Mouse (Mus musculus) liver, embryonic 16.5 days (tissue): ENCODE measurements around the gene Ipmk. TPM values are rescaled to one million over a fixed set of nuclear protein-coding genes. Genes with fewer than 3 reads are reported as not detected.

ENCODE experiments used
- ATAC-seq: fragments of 200-750 bp; cut with Nextera tagmentation; 2 replicates; pipeline ENCODE4 v1.8.0; 2017; ENCODE audit warnings: low read depth, mild to moderate bottlenecking, moderate number of reproducible peaks, moderate library complexity
- H3K27ac ChIP-seq: fragments of 300-500 bp; sonication (generic); 2 replicates; pipeline ENCODE4 v1.5.1; 2014; ENCODE audit warnings: mild to moderate bottlenecking, low read length
- H3K27me3 ChIP-seq: fragments of 300-500 bp; sonication (generic); 2 replicates; pipeline ENCODE4 v1.6.1; 2014; ENCODE audit warnings: low read depth, low read length, mixed read lengths; ENCODE audit not compliant: control insufficient read depth, insufficient read depth
- H3K36me3 ChIP-seq: fragments of 300-500 bp; sonication (generic); 2 replicates; pipeline ENCODE4 v1.6.1; 2014; ENCODE audit warnings: mild to moderate bottlenecking; ENCODE audit not compliant: control insufficient read depth, insufficient read depth
- H3K4me1 ChIP-seq: fragments of 300-500 bp; sonication (generic); 2 replicates; pipeline ENCODE4 v1.6.1; 2014; ENCODE audit warnings: low read depth, low read length, mixed read lengths; ENCODE audit not compliant: control insufficient read depth
- H3K4me2 ChIP-seq: fragments of 300-500 bp; sonication (generic); 2 replicates; pipeline ENCODE4 v1.6.1; 2014; ENCODE audit warnings: low read depth, low read length, mixed read lengths
- H3K4me3 ChIP-seq: fragments of 300-500 bp; sonication (generic); 2 replicates; pipeline ENCODE4 v1.5.1; 2014; ENCODE audit warnings: low read depth, mild to moderate bottlenecking, low read length
- H3K9ac ChIP-seq: fragments of 300-500 bp; sonication (generic); 2 replicates; pipeline ENCODE4 v1.6.1; 2014; ENCODE audit warnings: low read depth, low read length
- H3K9me3 ChIP-seq: fragments of 300-500 bp; sonication (generic); replicated peaks from 2 replicates; pipeline ENCODE4 v1.6.1; 2016; ENCODE audit warnings: low read length; ENCODE audit not compliant: control insufficient read depth
- WGBS: fragments of 180-500 bp; shearing (Covaris S2); extraction: QIAGEN DNeasy Blood & Tissue Kit; methylation state at CpG from one replicate; pipeline ENCODE4 v1.1.7; 2014; ENCODE audit not compliant: insufficient replicate concordance; 5-methylcytosine and 5-hydroxymethylcytosine counted together
- polyA plus RNA-seq: library from polyadenylated mRNA; unstranded; fragments of >200 nt; fragmentation: Nextera tagmentation; extraction: Ambion mirVana; gene quantifications from 2 replicates; pipeline ENCODE4 v1.2.1, GENCODE M21; 2015

The Ipmk gene
- polyA plus RNA-seq, 1 experiment from 2014 or later: 9.3 TPM

DNA sequence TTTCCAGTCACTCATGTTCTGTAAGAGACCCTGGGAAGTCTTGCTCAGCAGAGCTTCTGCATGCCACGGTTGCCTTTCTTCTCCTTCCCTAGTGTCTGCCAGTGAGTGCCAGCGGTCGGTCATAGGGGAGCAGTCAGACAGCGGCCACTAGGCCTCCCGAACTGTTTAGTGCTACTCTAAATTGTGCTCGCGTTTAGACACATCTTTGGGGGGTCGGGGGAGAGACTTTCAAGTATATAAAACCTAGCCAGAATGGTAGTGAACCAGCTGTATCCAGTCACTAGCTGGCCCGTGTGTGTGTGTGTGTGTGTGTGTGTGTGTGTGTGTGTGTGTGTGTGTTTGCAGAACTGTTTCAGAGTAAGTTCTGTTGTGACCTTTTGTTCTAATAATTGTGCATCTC, 6.3 kb downstream of the Ipmk start:
- Histone ChIP-seq H3K4me3 (no peak overlapping the region), H3K9ac (no peak overlapping the region), H3K27ac (no peak overlapping the region), H3K36me3 (no peaks in the 10 kb centered on the region; the same call in 1 of the 2 replicates), H3K27me3 (no peaks in the 10 kb centered on the region), H3K4me1 (peaks cover 8% of the 10 kb centered on the region), H3K4me2 (no peak overlapping the region), H3K9me3 (no peaks in the 10 kb centered on the region)
- ATAC-seq: 0 out of 2 replicates have a peak, but pooled peaks have one; percentile 7
- WGBS: 77% methylated on average over 9 of the region's 9 CpGs

DNA sequence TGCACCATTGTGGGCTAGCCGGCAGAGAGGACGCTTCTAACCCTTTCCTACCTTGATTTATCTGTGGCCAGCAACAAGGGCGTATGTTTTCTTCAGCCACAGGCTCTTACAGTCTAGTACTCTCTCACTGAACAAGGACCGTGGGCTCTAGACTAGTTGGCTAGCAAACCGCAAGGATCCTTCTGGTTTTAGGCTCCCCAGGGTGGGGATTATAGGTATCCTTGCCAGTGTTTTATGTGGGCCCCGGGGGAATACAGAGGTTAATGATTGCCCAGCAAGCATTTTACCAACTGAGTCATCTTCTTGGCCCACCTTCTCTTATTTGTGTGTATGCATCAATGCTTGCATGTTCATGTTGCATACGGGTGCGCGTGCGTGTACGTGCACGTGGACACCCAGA, 7.4 kb downstream of the Ipmk start:
- WGBS: 81% methylated on average over 12 of the region's 12 CpGs
- ATAC-seq: no peak
- H3K27ac ChIP-seq: no peak overlapping the region
- no peaks in the 10 kb centered on the region; the same call in 1 of the 2 replicates for H3K36me3 ChIP-seq
- no peaks in the 10 kb centered on the region for H3K9me3 ChIP-seq
- no peak overlapping the region for H3K4me3 ChIP-seq
- no peaks in the 10 kb centered on the region for H3K27me3 ChIP-seq
- no peak overlapping the region for H3K9ac ChIP-seq
- H3K4me1 ChIP-seq: no peaks in the 10 kb centered on the region
- no peak overlapping the region for H3K4me2 ChIP-seq

DNA sequence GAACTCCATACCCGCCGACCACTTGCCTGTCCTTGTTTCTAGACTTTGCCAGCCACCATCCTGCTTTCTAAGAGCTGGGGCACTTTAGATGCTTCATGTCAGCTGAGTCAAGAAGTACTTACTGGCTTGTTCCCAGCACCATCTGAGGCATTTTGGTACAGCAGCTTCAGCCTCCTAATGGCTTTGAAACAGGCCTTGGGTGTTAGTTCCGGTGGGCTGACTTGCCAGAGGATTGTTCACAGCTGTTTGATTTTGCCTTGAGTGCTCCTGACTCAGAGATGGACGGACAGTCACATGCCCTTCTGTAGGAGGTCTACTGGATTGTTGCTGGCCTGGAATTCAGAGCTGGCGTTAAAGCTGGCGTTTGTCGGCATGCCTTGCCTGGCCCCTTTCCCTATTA, 13.5 kb downstream of the Ipmk start:
- H3K27me3 ChIP-seq: no peaks in the 10 kb centered on the region
- no peaks in the 10 kb centered on the region for H3K4me1 ChIP-seq
- H3K27ac ChIP-seq: no peak overlapping the region
- H3K9me3 ChIP-seq: no peaks in the 10 kb centered on the region
- peaks cover 3% of the 10 kb centered on the region for H3K36me3 ChIP-seq
- H3K4me3 ChIP-seq: no peak overlapping the region
- no peak overlapping the region for H3K4me2 ChIP-seq
- 84% methylated on average over 7 of the region's 7 CpGs for WGBS
- H3K9ac ChIP-seq: no peak overlapping the region
- no peak for ATAC-seq

DNA sequence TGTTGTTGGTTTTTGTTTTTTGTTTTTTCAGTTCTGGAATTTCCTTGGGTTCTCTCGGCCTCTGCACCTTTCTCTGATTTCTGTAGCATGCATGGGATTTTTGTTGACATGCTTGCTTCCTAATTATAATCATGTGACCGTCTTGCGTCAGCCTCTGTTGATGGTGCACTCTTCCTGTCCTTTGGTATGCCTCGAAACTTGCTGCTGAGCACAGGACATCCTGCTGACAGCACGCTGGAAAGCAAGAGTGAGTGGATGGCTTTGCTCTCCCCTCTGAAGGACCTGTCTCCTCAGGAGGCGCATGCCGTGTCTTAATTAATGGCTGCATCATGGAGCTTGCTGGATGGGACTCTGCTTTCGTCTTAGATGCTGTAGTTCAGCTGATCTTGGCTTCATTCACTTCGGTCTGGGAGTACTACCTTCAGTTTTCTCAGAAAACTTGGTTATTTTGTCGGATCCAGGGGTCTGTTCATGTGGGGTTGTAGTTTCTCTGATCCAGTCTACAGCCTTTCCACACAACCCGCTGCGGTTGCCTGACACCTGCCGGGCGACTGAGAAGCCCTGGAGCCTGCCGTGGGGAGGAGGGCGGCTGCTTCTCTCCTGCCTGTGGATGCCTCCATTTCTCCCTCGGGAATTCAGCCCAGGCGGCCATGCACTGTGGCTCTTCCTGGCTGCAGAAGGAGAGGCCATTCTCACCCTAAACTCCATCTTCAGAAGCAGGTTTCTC, 14.4 kb downstream of the Ipmk start:
- no peaks in the 10 kb centered on the region for H3K4me1 ChIP-seq
- no peak overlapping the region for H3K27ac ChIP-seq
- H3K9me3 ChIP-seq: no peaks in the 10 kb centered on the region
- WGBS: 41% methylated on average over 18 of the region's 18 CpGs
- no peaks in the 10 kb centered on the region for H3K27me3 ChIP-seq
- peak; percentile 53; the same call in 1 of the 2 replicates for ATAC-seq
- H3K36me3 ChIP-seq: peaks cover 3% of the 10 kb centered on the region
- H3K4me2 ChIP-seq: no peak overlapping the region
- no peak overlapping the region for H3K4me3 ChIP-seq
- no peak overlapping the region for H3K9ac ChIP-seq

DNA sequence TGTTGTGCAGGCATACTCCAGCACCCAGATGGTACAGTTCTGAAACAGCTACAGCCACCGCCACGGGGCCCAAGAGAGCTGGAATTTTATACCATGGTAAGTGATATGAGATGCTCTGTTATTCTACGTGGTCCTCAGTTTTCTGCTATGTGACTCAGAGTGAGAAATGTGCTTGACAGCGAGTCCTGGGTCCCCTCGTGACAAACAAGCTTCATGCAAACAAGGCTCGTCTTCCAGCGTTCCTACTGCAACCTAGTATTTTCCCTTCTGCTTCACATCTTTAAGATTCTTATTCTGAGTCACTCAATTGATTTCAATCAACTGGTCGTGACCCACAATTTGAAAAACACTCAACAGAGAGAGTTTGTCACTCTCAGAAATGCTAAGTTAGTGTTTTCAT, 15.9 kb downstream of the Ipmk start:
- ATAC-seq: no peak
- 77% methylated on average over 8 of the region's 8 CpGs for WGBS

DNA sequence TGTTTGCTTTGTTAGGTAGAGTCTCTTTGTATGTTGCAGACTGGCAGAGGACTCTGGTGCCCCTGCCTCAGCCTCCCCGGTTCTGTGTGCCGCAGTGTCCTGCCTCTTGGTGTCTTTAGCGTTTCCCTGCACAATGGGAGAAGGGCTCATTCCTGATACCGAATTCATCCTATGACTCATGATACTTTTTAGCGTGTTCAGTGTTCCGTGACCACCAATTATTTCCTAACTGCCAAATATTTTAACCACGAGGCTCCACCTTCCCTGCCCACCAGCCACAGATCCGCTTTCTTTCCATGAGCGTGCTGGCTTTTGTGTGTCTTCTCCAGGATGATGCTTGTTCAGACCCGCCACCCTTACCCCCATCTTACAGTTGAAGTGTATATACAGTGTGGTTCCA, 16.3 kb downstream of the Ipmk start:
- Histone ChIP-seq H3K36me3 (peaks cover 3% of the 10 kb centered on the region), H3K4me2 (no peak overlapping the region), H3K9ac (no peak overlapping the region), H3K27me3 (no peaks in the 10 kb centered on the region), H3K4me1 (peaks cover 5% of the 10 kb centered on the region), H3K4me3 (no peak overlapping the region), H3K27ac (no peak overlapping the region), H3K9me3 (no peaks in the 10 kb centered on the region)
- WGBS: 81% methylated on average over 10 of the region's 10 CpGs
- no peak for ATAC-seq

More for the DNA sequence above, 15.9 kb downstream of the Ipmk start:
- no peaks in the 10 kb centered on the region for H3K27me3 ChIP-seq
- H3K4me1 ChIP-seq: peaks cover 3% of the 10 kb centered on the region
- H3K4me2 ChIP-seq: no peak overlapping the region
- H3K4me3 ChIP-seq: no peak overlapping the region
- H3K27ac ChIP-seq: no peak overlapping the region
- H3K9ac ChIP-seq: no peak overlapping the region
- H3K36me3 ChIP-seq: peaks cover 3% of the 10 kb centered on the region
- no peaks in the 10 kb centered on the region for H3K9me3 ChIP-seq

DNA sequence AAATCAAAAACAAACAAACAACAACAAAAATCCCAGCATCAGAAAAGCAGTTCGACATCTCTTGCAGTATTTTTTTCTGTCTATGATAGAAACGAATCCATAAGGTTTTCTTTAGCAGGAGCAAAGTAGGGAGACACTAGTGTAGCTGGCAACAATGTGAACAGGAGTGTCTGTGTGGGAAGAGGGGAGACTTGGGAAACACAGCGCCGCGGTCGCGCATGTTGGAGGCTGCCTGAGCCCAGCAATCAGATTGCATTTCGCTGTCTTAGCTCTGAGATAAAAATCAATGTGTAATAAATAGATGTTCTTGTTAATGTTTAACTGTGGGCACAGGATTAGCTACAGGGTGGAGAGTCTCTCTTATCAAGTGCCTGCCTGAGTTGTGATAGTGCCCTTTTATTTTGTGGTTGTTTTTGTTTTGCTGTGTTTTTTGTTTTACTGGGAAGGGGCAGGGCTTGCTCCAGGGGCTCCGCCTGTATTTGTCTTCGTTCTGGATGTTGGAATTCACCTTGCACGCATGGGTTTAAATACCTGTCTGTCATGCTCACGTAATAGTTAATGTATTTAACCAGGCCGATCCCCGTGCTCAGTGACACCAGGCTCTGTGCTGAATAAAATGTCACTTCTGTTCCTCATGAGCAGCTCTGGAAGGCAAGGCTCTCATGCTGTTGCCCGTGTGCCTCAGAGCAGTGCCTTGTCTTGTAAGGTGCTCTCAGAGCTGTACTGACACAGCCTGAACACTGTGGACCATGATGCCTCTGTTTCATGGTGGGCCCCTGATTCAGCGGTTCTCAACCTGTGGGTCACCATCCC, 20.8 kb downstream of the Ipmk start:
- H3K9ac ChIP-seq: no peak overlapping the region
- peaks cover 3% of the 10 kb centered on the region for H3K36me3 ChIP-seq
- H3K27ac ChIP-seq: no peak overlapping the region
- H3K4me2 ChIP-seq: no peak overlapping the region
- no peak for ATAC-seq
- WGBS: 65% methylated on average over 16 of the region's 16 CpGs
- no peak overlapping the region for H3K4me3 ChIP-seq
- H3K9me3 ChIP-seq: no peaks in the 10 kb centered on the region
- H3K27me3 ChIP-seq: no peaks in the 10 kb centered on the region
- H3K4me1 ChIP-seq: peaks cover 8% of the 10 kb centered on the region

DNA sequence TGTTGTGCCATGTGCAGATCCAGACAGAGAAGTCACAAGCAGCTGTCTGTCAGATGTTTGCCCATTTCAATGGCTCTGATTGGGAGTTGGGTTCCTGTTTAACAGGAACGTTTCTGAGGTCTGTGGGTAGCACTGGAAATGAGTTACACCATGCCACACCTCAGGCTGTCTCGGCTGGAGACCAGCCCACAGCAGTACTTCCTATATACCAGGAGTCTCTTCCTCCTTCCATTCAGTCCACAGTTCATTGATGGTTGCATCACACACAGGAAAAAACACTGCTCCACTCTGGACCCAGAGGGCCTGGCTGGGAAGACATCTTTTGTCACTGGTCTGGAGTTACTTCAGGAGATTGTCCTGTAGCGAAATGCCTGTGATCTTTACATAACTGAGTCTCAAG, 21.9 kb downstream of the Ipmk start:
- Histone ChIP-seq H3K27ac (no peak overlapping the region), H3K9ac (no peak overlapping the region), H3K4me2 (no peak overlapping the region), H3K4me1 (peaks cover 8% of the 10 kb centered on the region), H3K27me3 (no peaks in the 10 kb centered on the region), H3K4me3 (no peak overlapping the region), H3K9me3 (no peaks in the 10 kb centered on the region), H3K36me3 (peaks cover 3% of the 10 kb centered on the region)
- ATAC-seq: peak; percentile 55
- WGBS: 38% methylated on average over 3 of the region's 3 CpGs

DNA sequence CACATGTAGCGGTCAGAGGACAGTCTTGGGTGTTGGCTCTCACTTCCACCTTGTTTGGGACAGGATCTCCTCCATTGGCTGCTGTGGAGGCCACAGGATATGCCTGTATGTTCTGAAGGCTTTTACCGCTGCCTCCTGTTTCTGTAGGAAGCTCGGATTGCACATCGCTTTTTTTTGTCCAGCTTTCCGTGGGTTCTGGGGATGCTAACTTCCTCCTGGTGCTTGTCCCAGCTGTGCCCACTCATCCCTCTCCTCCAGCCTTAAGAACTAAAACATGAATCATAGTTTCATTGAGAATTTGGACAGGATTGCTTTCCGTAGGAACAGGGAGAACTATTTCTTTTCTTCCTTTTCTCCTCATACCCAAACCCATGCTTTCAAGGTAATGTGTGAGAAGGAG, 24.3 kb downstream of the Ipmk start:
- no peaks in the 10 kb centered on the region for H3K9me3 ChIP-seq
- no peak overlapping the region for H3K4me3 ChIP-seq
- H3K4me1 ChIP-seq: peaks cover 8% of the 10 kb centered on the region
- H3K27ac ChIP-seq: no peak overlapping the region
- WGBS: 74% methylated on average over 6 of the region's 6 CpGs
- no peak for ATAC-seq
- H3K9ac ChIP-seq: no peak overlapping the region
- H3K36me3 ChIP-seq: no peaks in the 10 kb centered on the region
- no peaks in the 10 kb centered on the region for H3K27me3 ChIP-seq
- H3K4me2 ChIP-seq: no peak overlapping the region
